Mouse (Mus musculus): Measurements from ENCODE around the gene Rnf126. TPM values are rescaled to one million over a fixed set of nuclear protein-coding genes. Genes with fewer than 3 reads are reported as not detected.

The Rnf126 gene
- polyA plus RNA-seq, 2 experiments = 27.7 to 46.4 TPM

DNA sequence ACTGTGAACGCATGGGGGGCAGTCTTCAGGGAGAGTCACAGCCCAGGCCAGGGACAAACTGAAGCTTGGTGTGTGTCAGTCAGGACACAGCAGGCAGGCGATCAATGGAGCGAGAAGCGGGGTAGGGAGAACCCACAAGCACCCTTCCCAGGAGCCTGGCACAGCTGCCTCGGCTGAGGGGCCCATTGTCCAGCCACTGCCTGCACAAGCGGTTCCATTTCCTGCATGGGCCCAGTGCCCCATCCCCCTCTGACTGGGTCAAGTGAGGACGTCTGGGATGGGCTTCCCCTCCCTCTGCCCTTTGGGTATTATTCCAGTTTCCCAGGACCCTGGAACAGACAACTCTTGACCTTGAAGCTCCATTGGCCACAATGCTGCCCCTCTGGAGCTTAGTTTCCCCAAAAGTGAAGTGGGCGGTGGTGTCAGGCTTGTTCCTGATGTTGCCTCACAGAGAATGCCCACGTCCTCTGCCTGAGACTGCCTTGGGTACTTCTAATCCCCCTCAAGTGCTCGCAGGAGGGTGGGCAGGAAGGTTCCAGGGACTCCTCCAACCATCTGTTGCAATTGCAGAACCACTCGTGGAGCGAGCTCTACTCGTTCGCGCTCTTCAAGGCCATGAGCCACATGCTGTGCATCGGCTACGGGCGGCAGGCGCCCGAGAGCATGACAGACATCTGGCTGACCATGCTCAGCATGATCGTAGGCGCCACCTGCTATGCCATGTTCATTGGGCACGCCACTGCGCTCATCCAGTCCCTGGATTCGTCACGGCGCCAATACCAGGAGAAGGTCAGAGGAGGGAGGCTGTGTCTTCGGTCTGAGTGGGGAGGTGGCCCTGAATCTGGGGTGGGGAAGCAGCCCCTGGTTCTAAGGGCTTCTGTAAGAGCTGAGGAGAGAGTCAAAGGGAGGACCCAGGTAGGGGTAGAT, 38.2 kb downstream of the Rnf126 start:
- no peak for TF ChIP-seq CTCF (IDR thresholded peaks at IDR 0.05; ENCODE audit: low read depth)
- no peak for TF ChIP-seq EP300 (IDR thresholded peaks at IDR 0.05; ENCODE audit: low read depth)
- no peak overlapping the region for H3K4me3 ChIP-seq (ENCODE audit: insufficient read depth in 1 of 2, low read depth in 2 of 2, low read length in 2 of 2)
- no peak overlapping the region for H3K27ac ChIP-seq
- H3K9me3 ChIP-seq (ENCODE audit: control insufficient read depth, low read length) = no peaks in the 10 kb centered on the region
- no peak overlapping the region for H3K9ac ChIP-seq (replicated peaks)
- DNase-seq (ENCODE audit: low read depth in 3 of 3, low spot score in 3 of 3) = no peak
- ATAC-seq (ENCODE audit: insufficient read depth) = no peak
- no peaks in the 10 kb centered on the region for H3K4me1 ChIP-seq (replicated peaks; ENCODE audit: control insufficient read depth in 2 of 2, insufficient read depth in 2 of 2, low read length in 1 of 2)
- WGBS (ENCODE audit: insufficient replicate concordance) = 57% methylated on average over 28 of the region's 28 CpGs
- no peaks in the 10 kb centered on the region for H3K36me3 ChIP-seq (replicated peaks; ENCODE audit: control insufficient read depth, insufficient read depth, low read depth)
- H3K4me2 ChIP-seq (ENCODE audit: low read depth) = no peak overlapping the region
- H3K27me3 ChIP-seq (ENCODE audit: control insufficient read depth, insufficient read depth, low read length) = no peaks in the 10 kb centered on the region

DNA sequence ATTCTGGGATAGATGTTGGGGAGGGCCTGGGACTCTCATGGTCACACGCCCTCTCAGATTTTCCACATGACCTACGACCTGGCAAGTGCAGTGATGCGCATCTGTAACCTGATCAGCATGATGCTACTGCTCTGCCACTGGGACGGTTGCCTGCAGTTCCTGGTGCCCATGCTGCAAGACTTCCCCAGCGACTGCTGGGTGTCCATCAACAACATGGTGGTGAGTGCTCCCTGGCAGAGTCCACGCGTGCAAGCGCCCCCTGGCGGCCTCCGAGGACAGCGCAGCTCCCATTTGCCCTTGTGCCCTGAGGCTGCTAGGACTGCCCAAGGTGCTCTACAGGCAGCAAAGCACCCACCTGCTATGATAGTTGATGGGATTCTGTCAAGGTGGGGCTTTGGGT, 40.7 kb downstream of the Rnf126 start:
- no peaks in the 10 kb centered on the region for H3K27me3 ChIP-seq (ENCODE audit: control insufficient read depth, insufficient read depth, low read length)

GRCm38 (mm10) chr10:79723692-79724091, 43.1 kb downstream of the Rnf126 start:
- Histone ChIP-seq H3K36me3 (replicated peaks; ENCODE audit: control insufficient read depth, insufficient read depth, low read depth) (no peaks in the 10 kb centered on the region), H3K4me2 (ENCODE audit: low read depth) (no peak overlapping the region), H3K9me3 (ENCODE audit: control insufficient read depth, low read length) (no peaks in the 10 kb centered on the region), H3K27me3 (ENCODE audit: control insufficient read depth, insufficient read depth, low read length) (peaks cover 4% of the 10 kb centered on the region), H3K9ac (replicated peaks) (no peak overlapping the region), H3K27ac (no peak overlapping the region), H3K4me1 (replicated peaks; ENCODE audit: control insufficient read depth in 2 of 2, insufficient read depth in 2 of 2, low read length in 1 of 2) (no peaks in the 10 kb centered on the region), H3K4me3 (ENCODE audit: insufficient read depth in 1 of 2, low read depth in 2 of 2, low read length in 2 of 2) (no peak overlapping the region)
- DNase-seq (ENCODE audit: low read depth in 3 of 3, low spot score in 3 of 3) = no peak
- TF ChIP-seq EP300 (IDR thresholded peaks at IDR 0.05; ENCODE audit: low read depth) (no peak), CTCF (IDR thresholded peaks at IDR 0.05; ENCODE audit: low read depth) (no peak)
- ATAC-seq (ENCODE audit: insufficient read depth) = no peak
- WGBS (ENCODE audit: insufficient replicate concordance) = 61% methylated on average over 7 of the region's 7 CpGs

More for the DNA sequence above, 40.7 kb downstream of the Rnf126 start:
- H3K4me2 ChIP-seq (ENCODE audit: low read depth) = no peak overlapping the region
- no peaks in the 10 kb centered on the region for H3K4me1 ChIP-seq (replicated peaks; ENCODE audit: control insufficient read depth in 2 of 2, insufficient read depth in 2 of 2, low read length in 1 of 2)
- no peaks in the 10 kb centered on the region for H3K9me3 ChIP-seq (ENCODE audit: control insufficient read depth, low read length)
- DNase-seq (ENCODE audit: low read depth in 3 of 3, low spot score in 3 of 3) = peak in 1 of 3 experiments; percentile 47
- ATAC-seq (ENCODE audit: insufficient read depth) = no peak
- TF ChIP-seq CTCF (IDR thresholded peaks at IDR 0.05; ENCODE audit: low read depth) (peak; percentile 99), EP300 (IDR thresholded peaks at IDR 0.05; ENCODE audit: low read depth) (no peak)
- no peak overlapping the region for H3K4me3 ChIP-seq (ENCODE audit: insufficient read depth in 1 of 2, low read depth in 2 of 2, low read length in 2 of 2)
- no peak overlapping the region for H3K9ac ChIP-seq (replicated peaks)
- H3K27ac ChIP-seq = no peak overlapping the region
- 30% methylated on average over 11 of the region's 11 CpGs for WGBS (ENCODE audit: insufficient replicate concordance)
- no peaks in the 10 kb centered on the region for H3K36me3 ChIP-seq (replicated peaks; ENCODE audit: control insufficient read depth, insufficient read depth, low read depth)

GRCm38 (mm10) chr10:79723047-79723446, 43.7 kb downstream of the Rnf126 start:
- peaks cover 10% of the 10 kb centered on the region for H3K27me3 ChIP-seq (ENCODE audit: control insufficient read depth, insufficient read depth, low read length)
- no peaks in the 10 kb centered on the region for H3K4me1 ChIP-seq (replicated peaks; ENCODE audit: control insufficient read depth in 2 of 2, insufficient read depth in 2 of 2, low read length in 1 of 2)
- H3K4me2 ChIP-seq (ENCODE audit: low read depth) = no peak overlapping the region
- no peak overlapping the region for H3K9ac ChIP-seq (replicated peaks)
- WGBS (ENCODE audit: insufficient replicate concordance) = 50% methylated on average over 6 of the region's 6 CpGs
- no peak for DNase-seq (ENCODE audit: low read depth in 3 of 3, low spot score in 3 of 3)
- ATAC-seq (ENCODE audit: insufficient read depth) = no peak
- no peak for TF ChIP-seq EP300 (IDR thresholded peaks at IDR 0.05; ENCODE audit: low read depth)
- TF ChIP-seq CTCF (IDR thresholded peaks at IDR 0.05; ENCODE audit: low read depth) = no peak
- H3K36me3 ChIP-seq (replicated peaks; ENCODE audit: control insufficient read depth, insufficient read depth, low read depth) = no peaks in the 10 kb centered on the region
- H3K9me3 ChIP-seq (ENCODE audit: control insufficient read depth, low read length) = no peaks in the 10 kb centered on the region
- H3K4me3 ChIP-seq (ENCODE audit: insufficient read depth in 1 of 2, low read depth in 2 of 2, low read length in 2 of 2) = no peak overlapping the region
- H3K27ac ChIP-seq = no peak overlapping the region

DNA sequence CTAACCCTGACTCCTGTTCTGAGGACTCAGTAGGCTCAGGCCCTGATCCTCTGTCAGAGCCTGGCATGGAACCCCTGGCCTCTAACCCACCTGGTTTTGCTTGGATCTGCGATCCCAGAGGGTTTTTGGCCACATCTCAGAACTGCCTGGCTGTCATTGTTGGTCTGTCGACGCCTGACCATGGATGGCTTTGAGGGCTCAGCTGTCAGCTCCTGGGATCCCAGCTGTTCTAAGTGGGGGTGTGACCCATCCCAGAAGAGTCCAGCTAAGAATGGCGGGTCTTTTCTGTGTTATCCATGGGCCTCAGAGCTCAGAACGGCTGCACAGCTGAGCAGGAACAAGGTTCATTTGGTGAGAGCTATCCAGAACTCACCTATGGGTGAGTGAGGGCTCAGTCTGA, 45.7 kb downstream of the Rnf126 start:
- ATAC-seq (ENCODE audit: insufficient read depth) = no peak
- WGBS (ENCODE audit: insufficient replicate concordance) = 41% methylated on average over 5 of the region's 5 CpGs

More for the DNA sequence above, 45.7 kb downstream of the Rnf126 start:
- H3K9ac ChIP-seq (replicated peaks) = no peak overlapping the region
- H3K27ac ChIP-seq = no peak overlapping the region
- H3K27me3 ChIP-seq (ENCODE audit: control insufficient read depth, insufficient read depth, low read length) = peaks cover 29% of the 10 kb centered on the region
- no peak for DNase-seq (ENCODE audit: low read depth in 3 of 3, low spot score in 3 of 3)
- no peak overlapping the region for H3K4me3 ChIP-seq (ENCODE audit: insufficient read depth in 1 of 2, low read depth in 2 of 2, low read length in 2 of 2)
- H3K9me3 ChIP-seq (ENCODE audit: control insufficient read depth, low read length) = no peaks in the 10 kb centered on the region
- H3K36me3 ChIP-seq (replicated peaks; ENCODE audit: control insufficient read depth, insufficient read depth, low read depth) = no peaks in the 10 kb centered on the region
- no peaks in the 10 kb centered on the region for H3K4me1 ChIP-seq (replicated peaks; ENCODE audit: control insufficient read depth in 2 of 2, insufficient read depth in 2 of 2, low read length in 1 of 2)
- H3K4me2 ChIP-seq (ENCODE audit: low read depth) = no peak overlapping the region
- no peak for TF ChIP-seq CTCF (IDR thresholded peaks at IDR 0.05; ENCODE audit: low read depth)
- TF ChIP-seq EP300 (IDR thresholded peaks at IDR 0.05; ENCODE audit: low read depth) = no peak
